Mouse (Mus musculus) Patski (cell line): ENCODE data around the gene Tbc1d14. TPM values are rescaled to one million over a fixed set of nuclear protein-coding genes. Genes with fewer than 3 reads are reported as not detected.

ENCODE experiments used
- ATAC-seq: fragments of 100-300 bp; one replicate; pipeline ENCODE4 v1.8.0; 2021
- CTCF ChIA-PET: fragments of 350-600 bp; sonication (Branson Sonifier 250); formaldehyde crosslinking; loops from one replicate; lab custom pipeline; 2022; ENCODE audit warnings: inconsistent platforms; lab: Charles Lee
- POLR2A ChIA-PET: fragments of 350-600 bp; sonication (Branson Sonifier 250); formaldehyde crosslinking; loops from one replicate; lab custom pipeline; 2022; ENCODE audit warnings: antibody characterized with exemption, inconsistent platforms; lab: Charles Lee
- DNase-seq: peaks from one replicate; pipeline ENCODE4 v3.0.0-alpha.2; 2011; ENCODE audit warnings: low read depth, low spot score
- H3K27me3 ChIP-seq: fragments of 371-371 bp; one replicate; pipeline ENCODE4 v1.5.1; 2021
- CTCF ChIP-seq: fragments of 100-300 bp; IDR thresholded peaks from one replicate; pipeline ENCODE4 v1.5.1; 2021
- in situ Hi-C: fragments of 300-500 bp; cut with MboI; formaldehyde crosslinking; loops from 3 replicates; pipeline ENCODE4 v1.11.1; 2018; ENCODE audit warnings: low pct_unique_long_range_greater_than_20kb, mixed read lengths
- polyA plus RNA-seq: library from polyadenylated mRNA; unstranded; gene quantifications from one replicate; pipeline ENCODE4 v1.2.3, GENCODE M21; 2021

Gene Tbc1d14
- 49.8 TPM for polyA plus RNA-seq

DNA sequence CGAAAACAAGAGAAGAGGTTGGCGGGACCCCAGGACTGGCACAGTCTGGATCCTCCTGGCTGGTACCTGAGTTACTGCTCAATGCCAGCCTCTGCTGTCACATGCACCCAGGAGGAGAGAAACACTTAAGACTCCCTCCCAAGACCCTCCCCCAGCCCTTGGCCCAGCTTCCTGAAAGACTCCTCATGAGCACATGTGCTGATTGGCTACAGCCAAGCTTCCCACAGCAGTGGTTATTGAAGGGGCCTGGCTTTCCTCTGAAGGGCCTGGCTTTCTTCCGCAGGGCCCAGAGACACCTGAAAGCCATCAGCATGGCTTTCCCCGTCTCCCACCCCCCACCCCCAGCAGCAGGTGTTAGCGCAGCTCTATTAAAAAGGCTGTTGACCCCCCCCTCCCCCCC is at the start of gene Tbc1d14:
TSS of gene Tbc1d14 (minus strand) at position 101 of the 400 bp plus-strand sequence.
- in situ Hi-C loops: no loop called here
- DNase-seq (no peak), ATAC-seq (no peak)
- no peak for TF ChIP-seq CTCF
- CTCF ChIA-PET: interaction anchor here (1.1 kb wide), 1 partner anchor 30 kb away, joined by 3 read pairs; no protein-coding TSS in a partner anchor
- POLR2A ChIA-PET: no interaction called here
- no peaks in the 10 kb centered on the region for H3K27me3 ChIP-seq

DNA sequence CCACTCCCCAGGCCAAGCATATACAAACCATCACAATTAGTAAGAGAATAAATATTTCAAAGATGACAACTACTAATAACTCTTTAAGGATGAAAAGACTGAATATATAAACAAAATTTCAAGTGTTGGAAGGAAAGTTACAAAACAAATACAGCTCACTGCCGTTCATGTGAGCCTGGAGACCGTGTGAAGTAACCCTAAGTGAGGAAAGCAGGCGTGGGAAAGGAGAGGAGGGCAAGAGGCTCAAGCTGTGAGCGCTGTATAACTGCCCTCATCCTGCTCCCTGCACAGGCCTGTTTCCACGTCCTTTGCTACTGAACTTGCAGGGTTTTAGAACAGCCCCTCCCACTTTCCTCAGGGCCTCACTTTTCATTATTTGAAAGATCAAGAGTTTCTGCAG is 32.5 kb upstream of the Tbc1d14 start:
- ChIA-PET CTCF (interaction anchor here (0.7 to 1.8 kb wide), 5 partner anchors 20 to 114 kb away, joined by 3 to 6 read pairs (median 4); no protein-coding TSS in a partner anchor), POLR2A (interaction anchor here (1.3 kb wide), 1 partner anchor 115 kb away, joined by 3 read pairs; no protein-coding TSS in a partner anchor)
- H3K27me3 ChIP-seq: no peaks in the 10 kb centered on the region
- TF ChIP-seq CTCF: no peak
- in situ Hi-C loops: no loop called here
- ATAC-seq: no peak
- DNase-seq: no peak

DNA sequence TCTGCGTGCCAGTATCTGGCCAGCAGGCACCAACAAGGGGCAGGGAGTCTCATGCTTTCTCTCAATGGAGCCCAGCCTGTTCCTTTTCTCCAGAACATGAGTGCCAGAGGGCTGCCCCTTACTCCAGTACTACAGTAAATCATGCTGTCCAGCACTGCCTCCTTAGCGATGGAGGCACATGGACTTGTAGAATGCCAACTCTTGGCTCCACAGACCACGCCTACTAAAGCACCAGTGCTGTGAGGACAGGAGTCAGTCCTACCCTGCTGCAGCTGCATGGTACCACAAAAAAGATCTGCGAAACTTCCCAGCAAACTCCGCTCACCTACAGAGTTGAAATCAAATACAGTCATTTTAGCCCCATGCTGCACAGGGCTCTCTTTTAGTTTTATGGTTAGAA is 30.6 kb upstream of the Tbc1d14 start:
- ATAC-seq (no peak), DNase-seq (no peak)
- TF ChIP-seq CTCF: no peak
- ChIA-PET POLR2A (interaction anchor here (1.2 to 2.3 kb wide), 2 partner anchors 39 to 72 kb away, joined by 4 to 7 read pairs; partner anchors contain the start of gene D5Ertd579e), CTCF (interaction anchor here (0.9 kb wide), 1 partner anchor 21 kb away, joined by 3 read pairs; no protein-coding TSS in a partner anchor)
- no peaks in the 10 kb centered on the region for H3K27me3 ChIP-seq
- in situ Hi-C loops: no loop called here

DNA sequence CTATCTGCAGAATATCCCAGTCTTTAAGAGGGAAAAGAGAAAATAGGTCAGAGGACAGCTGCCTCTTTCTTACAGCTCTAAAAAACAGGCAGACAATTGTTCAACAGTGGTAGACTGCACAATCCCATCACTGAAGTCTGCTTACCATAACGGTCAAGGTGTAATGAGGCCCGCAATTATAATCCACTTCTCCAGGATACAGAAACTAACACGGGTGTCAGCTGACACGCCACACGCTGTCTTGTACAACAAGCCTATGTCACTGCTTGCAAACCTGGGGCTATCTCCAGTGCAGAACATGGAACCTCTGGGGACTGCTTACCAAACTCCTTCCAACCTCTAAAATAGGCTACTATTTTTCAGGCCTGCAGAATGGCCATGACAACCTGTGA is 28.0 kb upstream of the Tbc1d14 start:
- H3K27me3 ChIP-seq: no peaks in the 10 kb centered on the region
- CTCF ChIA-PET: no interaction called here
- ATAC-seq (no peak), DNase-seq (no peak)
- TF ChIP-seq CTCF: no peak
- in situ Hi-C loops: no loop called here
- POLR2A ChIA-PET: interaction anchor here (0.6 to 2.7 kb wide), 2 partner anchors 16 to 64 kb away, joined by 5 to 8 read pairs; no protein-coding TSS in a partner anchor

DNA sequence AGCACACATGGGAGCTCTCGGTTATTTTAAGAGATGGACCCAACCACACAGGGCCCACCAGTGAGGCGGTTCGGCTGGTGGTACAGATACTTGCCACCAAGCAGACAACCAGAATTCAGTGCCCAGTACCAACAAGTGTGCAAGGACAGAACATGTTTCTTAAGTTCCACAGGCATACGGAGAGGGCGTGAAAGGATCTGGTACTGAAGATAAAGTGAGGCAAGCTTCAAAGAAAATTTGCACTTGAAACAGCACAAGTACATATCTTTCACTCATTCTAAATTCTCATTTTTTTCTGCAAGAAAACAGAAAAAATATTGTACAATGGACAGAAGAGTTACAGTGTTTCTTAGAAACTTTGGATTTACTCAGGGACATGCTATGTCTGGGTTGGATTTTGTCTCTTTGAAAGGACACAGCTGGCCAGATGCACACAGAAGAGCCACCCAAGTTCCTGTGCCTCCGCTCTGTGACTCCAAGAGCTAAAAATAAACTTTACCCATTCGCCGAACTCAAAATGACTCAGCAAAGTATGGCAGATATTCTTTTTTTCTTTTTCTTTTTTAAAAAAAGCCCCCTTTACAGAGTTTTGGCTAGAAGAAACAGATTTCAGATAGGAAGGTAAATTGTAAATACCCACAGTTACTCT is 27.5 kb upstream of the Tbc1d14 start:
- ChIA-PET CTCF (interaction anchor here (1.2 kb wide), 1 partner anchor 43 kb away, joined by 3 read pairs; no protein-coding TSS in a partner anchor), POLR2A (interaction anchor here (2.7 kb wide), 1 partner anchor 15 kb away, joined by 8 read pairs; no protein-coding TSS in a partner anchor)
- in situ Hi-C loops: no loop called here
- no peak for TF ChIP-seq CTCF
- no peaks in the 10 kb centered on the region for H3K27me3 ChIP-seq
- no peak for DNase-seq
- no peak for ATAC-seq

DNA sequence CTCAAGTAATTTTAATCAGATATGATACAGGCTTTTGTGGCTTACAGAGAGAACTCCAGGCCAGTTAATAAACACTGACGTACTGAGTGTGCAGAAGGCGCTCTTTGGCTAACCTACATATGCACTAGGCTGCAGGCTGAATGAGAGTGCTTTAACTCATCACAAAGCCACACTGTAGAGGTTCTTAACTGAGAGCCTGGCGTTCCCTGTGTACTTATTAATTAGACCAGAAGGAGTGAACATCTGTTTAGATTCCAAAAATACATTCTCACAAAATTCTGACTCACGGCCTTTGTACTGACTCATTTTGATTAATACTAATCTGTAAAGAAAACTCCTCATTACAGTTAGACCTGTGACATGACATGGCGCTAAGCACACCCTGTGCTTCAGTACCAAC is 25.8 kb upstream of the Tbc1d14 start:
- no peak for TF ChIP-seq CTCF
- POLR2A ChIA-PET: interaction anchor here (1.1 kb wide), 1 partner anchor 62 kb away, joined by 3 read pairs; no protein-coding TSS in a partner anchor
- peak; percentile 35 for DNase-seq
- no peak for ATAC-seq
- in situ Hi-C loops: no loop called here
- H3K27me3 ChIP-seq: no peaks in the 10 kb centered on the region
- CTCF ChIA-PET: interaction anchor here (1.2 to 1.4 kb wide), 2 partner anchors 24 to 44 kb away, joined by 3 read pairs; no protein-coding TSS in a partner anchor

DNA sequence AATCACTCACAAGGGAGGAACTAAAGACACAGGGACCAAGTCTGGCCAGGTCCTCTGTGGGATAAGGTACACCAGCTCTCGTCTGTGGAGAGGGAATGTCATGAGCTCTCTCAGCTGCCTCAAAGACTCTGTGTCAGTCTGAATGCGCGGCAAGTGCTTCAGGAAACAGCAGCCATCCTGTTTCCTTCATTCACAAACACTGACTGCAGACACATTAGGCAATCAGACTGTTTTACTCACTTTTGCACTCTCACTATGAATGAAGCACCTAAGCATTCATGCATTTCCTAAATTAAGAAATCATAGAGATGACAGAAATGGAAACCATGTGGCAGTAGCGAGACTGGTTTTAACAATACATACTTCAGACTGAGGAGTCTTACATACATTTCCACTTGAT is 25.3 kb upstream of the Tbc1d14 start:
- no peak for TF ChIP-seq CTCF
- CTCF ChIA-PET: interaction anchor here (1.0 to 2.7 kb wide), 4 partner anchors 12 to 121 kb away, joined by 3 to 9 read pairs (median 6); no protein-coding TSS in a partner anchor
- POLR2A ChIA-PET: no interaction called here
- DNase-seq (no peak), ATAC-seq (no peak)
- no peaks in the 10 kb centered on the region for H3K27me3 ChIP-seq
- in situ Hi-C loops: no loop called here

DNA sequence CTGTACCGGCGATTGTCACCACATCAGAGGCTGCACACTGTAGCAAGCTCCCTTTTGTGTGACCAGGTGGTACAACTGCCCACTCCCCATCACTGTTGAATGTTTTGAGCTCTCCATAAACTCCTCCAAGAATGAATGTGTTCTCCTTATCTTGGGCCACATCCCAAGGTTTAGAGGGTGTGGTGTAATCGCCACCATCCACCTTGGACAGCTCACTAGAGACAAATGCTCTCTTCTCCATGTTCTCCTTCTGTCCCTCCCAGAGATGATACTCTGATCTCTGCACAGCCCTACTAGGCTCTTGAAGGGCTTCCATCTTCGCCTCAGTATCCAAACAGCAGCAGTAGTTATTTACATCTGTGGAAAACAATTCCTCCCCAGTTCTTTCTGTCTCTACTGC is 21.0 kb upstream of the Tbc1d14 start:
- TF ChIP-seq CTCF: no peak
- in situ Hi-C loops: no loop called here
- ATAC-seq (no peak), DNase-seq (no peak)
- POLR2A ChIA-PET: no interaction called here
- CTCF ChIA-PET: interaction anchor here (1.1 to 1.8 kb wide), 4 partner anchors 9 to 75 kb away, joined by 3 to 4 read pairs (median 4); no protein-coding TSS in a partner anchor
- H3K27me3 ChIP-seq: no peaks in the 10 kb centered on the region

DNA sequence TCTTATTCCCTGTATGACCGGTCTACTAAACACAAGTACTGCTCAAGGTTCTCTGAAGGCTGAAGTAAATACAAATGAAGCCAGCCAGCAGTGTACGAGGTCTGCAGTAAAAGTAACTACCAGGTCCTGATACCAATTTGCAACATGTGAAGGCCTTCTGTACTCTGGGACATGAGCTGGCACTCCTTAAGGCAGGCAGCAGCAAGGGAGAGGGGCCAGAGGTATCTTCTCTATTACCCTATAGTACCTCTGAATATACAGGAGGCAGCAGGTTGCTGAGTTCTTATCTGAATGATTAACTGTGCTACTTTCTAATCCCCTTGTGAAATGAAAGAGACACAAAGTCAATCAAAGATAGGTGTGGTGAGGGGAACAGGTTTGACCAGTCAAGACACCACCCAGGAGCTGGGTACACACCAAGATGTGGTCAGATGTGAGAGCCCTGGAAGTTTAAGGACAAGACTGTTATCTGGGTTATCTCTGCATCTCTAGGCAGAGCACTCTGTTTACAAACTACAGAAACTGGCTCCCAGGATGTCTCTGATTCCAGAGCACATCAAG is 15.9 kb upstream of the Tbc1d14 start:
- in situ Hi-C loops: no loop called here
- ChIA-PET CTCF (interaction anchor here (1.7 to 9.6 kb wide), 2 partner anchors 130 kb away, joined by 6 to 62 read pairs; no protein-coding TSS in a partner anchor), POLR2A (no interaction called here)
- DNase-seq (no peak), ATAC-seq (no peak)
- TF ChIP-seq CTCF: no peak
- no peaks in the 10 kb centered on the region for H3K27me3 ChIP-seq

DNA sequence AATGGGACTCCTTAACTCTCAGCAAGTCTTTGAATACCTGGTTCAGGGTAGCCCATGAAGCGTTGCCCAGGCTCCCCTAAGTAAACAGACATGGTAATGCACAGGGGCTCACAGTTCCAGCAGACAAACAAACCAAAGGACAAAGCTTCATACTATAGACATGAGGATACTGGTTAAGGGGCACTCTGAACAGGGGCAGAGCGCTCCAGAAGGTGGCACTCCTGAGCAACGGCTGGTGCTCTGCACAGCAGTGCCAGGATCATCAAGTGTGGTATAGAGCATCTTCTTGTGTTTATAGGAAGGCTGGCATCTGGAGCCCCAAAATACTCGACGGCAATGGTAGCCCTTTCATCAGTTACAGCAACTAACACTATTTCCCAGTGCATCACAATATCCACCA is 10.0 kb upstream of the Tbc1d14 start:
- ATAC-seq: no peak
- POLR2A ChIA-PET: interaction anchor here (1.2 kb wide), 1 partner anchor 76 kb away, joined by 3 read pairs; no protein-coding TSS in a partner anchor
- DNase-seq: no peak
- in situ Hi-C loops: loop anchor here (5.0 kb wide), 2 partner anchors 84 to 139 kb away; no protein-coding TSS in a partner anchor
- H3K27me3 ChIP-seq: no peaks in the 10 kb centered on the region
- CTCF ChIA-PET: interaction anchor here (1.0 to 9.6 kb wide), 12 partner anchors 11 to 145 kb away, joined by 3 to 62 read pairs (median 4); no protein-coding TSS in a partner anchor
- peak; percentile 85 for TF ChIP-seq CTCF
